Mouse (Mus musculus): Measurements from ENCODE around the gene Cct6b.

Cct6b gene

DNA sequence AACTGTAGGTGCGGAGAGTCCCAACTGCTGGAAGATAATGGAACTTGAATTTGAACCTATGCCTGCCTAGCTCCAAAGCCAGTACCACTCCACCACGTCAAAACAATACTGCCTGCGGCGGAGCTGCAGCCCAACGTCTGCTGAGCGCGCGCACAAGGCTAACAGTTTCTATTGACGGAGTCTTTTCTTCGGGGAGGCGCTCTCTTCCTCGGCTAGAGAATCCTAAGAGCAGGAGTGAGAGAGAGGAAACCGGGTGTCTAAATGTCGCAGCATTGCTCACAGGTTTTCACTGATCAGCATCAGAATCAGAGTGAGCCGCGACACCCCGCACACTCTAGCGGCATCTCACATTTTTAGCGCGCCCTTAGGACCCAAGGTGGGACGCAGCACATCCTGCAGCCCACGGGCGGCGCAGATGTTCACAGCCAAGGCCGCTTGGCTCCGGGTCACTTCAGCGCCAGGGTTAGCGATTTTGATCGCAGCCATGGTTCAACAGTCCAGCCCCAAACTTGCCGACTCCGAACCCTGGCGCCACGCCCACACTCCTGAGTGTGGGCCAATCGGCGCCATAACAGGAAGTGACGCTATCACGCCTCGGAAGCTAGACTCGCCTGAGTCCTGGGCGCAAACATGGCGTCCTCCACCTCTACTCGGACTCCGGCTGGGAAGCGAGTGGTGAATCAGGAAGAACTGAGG, at the start of gene Cct6b, which contains the start of gene Zfp830:
Gene Cct6b (minus strand): TSS at position 580 of the 696 bp plus-strand sequence.
Gene Zfp830 (plus strand): TSS at position 604 of the 696 bp plus-strand sequence.
- DNase-seq = peak; percentile 96 to 97

DNA sequence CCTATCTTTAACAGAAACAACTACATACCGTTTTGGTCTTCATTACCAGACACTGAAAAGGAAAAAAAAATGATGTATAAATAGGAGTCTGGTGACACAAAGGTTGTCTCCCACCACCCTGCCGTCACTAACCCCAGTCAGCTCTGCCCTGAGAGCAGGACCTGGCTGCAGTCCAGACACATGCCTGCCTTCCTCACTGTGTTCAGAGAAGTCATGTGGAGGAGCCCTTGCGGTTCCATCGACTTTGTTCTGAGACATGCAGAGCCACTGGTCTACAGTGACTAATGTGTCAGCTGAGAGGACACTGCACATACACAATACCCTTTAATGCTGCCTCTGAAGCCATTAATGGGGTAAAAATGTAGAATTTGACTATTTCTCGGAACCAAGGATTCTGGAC, 44.4 kb upstream of the Cct6b start:
- DNase-seq = peak; percentile 30 to 42

DNA sequence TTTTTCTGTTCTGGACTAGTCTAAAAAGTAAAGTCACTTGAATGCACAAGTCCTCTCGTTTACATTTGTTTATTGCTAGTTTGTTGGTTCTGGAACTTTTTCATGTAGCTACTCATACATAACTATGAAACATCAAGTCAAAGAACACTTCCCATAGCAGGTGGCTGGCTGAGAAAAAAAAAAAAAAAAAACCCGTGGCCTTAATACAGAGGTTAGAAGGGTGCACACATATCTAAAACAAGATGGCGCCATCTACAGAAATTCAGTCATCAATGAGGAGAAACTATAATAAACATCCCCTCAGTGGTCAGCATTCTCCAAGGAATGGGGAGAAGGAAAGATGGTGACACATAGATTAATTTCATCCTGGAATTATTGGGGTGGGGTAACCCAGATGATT, 43.2 kb upstream of the Cct6b start:
- no peak for DNase-seq

DNA sequence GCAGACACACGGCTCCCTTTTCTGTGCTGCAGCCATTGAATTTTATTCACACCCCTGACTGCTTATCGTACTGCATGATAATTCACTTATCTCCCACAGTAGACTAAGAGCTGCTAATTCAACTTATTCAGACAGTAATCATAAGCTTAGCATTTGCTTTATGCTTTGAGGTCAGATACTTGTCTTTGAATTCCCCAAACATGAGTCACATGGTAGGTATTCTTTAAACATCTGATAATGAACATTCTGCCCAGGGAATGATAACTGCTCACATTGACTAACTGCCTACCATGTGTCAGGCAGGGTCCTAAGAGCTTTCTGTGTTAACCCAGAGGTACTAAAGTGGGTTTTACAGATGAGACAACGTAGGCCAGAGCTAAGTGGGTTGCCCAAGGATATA, 42.5 kb upstream of the Cct6b start:
- DNase-seq = no peak

DNA sequence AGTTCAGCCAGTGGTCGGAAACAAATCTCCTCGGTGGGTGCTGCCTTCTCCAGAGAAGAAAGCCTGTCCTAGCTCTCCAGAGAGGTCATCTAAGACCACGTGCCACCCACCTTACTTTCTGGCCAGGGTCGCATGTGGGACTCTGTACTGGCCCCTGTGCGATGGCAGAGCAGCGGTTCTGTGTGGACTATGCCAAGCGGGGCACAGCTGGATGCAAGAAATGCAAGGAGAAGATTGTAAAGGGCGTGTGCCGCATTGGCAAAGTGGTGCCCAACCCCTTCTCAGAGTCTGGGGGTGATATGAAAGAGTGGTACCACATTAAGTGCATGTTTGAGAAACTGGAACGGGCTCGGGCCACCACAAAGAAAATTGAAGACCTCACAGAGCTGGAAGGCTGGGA, 19.3 kb upstream of the Cct6b start:
- no peak for DNase-seq

DNA sequence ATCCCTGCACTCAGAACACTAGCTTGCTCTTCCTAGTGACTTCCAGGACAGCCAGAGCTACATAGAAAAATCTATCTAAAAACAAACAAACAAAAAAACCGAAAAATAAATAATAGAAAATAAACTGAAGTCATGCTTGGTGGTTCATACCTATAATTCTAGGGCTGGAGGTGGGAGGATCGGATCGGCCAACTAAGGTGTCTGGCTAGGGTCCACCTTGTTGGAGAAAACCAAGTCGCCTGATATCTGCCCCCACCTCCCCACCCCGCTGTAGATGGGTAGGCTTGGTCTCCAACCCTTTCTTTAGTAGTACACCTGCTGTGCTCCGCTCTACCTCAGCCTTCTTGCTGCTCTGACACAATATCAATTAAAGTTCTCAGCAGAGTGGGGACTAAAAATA, 18.1 kb upstream of the Cct6b start:
- peak in 1 of 2 experiments; percentile 18 for DNase-seq

DNA sequence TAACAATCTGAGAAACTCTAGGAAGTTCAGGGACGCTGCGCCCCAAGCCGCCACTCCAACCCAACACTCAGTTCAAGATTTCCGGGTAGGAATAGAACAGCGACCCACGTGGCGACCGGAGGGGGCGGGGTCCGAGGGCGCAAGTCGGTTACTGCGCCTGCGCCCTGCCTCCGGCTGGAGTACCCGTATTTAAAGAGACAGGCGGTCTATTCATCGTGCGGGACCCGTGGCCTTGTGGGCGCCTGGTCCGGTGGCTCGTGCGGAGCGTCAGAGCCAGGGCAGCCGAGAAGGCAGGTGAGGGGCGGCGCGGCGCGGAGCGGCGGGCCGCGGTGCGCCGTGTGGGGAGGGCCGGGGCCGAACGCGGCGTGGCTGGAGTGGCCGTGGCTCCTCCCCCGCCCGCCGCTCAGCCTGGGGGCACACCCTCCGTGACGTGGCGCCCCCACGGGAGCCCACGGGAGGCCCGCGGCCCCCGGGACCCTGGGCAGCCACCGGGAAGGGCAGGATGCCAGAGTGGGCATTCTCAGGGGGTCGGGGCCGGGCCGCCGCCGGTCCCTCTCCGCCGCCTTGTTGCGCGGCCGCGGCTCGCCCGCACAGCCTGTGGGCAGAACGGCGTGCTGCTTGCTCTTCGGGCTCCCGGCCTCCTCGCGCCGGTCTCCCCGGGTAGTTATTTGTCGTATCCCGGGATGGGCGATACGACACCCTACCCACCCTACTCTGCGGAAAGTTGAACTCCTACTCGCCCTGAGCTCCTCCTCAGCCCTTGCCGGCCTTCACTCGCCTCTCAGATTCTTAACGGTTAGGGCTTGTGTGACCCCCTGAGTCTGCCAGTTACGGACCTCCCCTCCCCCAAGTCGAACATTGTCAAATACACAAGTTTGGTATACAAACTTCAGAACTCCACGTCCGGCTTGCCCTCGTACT, 17.1 kb upstream of the Cct6b start, which contains the start of gene Lig3:
Gene Lig3 (plus strand): TSS at position 126 of the 921 bp plus-strand sequence.
- peak; percentile 97 to 98 for DNase-seq

DNA sequence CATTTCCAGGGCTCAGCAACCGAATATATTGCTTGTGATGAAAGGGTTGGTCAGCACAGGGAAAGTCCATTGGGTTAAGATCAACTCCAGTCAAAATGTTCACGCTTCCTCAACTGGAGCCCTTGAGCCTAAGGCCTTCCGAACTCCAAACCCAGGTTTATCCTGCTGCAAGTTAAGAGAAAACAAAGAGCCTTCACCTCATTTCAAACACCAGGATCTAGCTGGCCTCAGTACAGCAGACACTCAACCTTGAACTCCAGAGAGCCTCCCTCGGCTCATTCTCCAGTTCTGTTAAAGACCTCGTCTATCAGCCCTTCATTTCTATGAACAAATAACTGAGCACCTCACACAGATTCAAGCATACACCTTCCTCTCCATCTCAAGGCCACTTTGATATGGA, 16.0 kb upstream of the Cct6b start:
- DNase-seq = no peak

DNA sequence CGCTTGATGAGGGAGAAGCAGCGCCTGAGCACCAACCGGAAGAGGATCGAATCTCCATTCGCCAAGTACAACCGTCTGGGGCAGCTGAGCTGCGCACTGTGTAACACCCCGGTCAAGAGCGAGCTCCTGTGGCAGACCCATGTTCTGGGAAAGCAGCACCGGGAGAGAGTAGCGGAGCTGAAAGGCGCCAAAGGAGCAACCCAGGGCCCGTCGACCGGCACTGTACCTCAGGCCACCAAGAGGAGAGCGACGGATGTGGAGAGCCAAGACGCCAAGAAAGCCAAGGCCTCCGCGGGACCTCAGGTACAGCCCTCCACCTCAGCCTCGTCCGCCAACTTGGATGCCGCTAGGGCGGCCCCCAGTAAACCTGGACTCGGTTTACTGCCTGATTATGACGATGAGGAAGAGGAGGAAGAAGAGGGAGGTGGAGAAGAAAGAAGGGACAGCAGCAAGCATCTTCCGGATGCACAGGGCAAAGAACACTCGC, 360 bp upstream of the Cct6b start:
- no peak for DNase-seq

DNA sequence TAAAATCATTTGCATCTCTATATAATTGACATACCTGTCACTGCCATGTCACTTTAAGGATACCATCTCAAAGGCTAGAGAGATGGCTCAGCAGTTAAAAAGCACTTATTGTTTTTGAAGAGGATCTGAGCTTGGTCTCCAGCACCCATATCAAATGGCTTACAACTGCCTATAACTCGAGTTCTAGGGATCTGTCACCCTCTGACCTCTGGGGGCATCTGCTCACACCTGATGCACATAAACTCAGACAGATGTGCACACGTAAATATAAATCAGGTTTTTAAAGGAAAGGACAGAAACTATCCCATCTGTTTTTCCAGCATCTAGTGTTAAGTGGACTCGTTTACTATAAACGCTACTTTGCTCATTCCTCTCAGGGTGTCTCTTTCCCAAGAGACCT, 860 bp downstream of the Cct6b start:
- no peak for DNase-seq

DNA sequence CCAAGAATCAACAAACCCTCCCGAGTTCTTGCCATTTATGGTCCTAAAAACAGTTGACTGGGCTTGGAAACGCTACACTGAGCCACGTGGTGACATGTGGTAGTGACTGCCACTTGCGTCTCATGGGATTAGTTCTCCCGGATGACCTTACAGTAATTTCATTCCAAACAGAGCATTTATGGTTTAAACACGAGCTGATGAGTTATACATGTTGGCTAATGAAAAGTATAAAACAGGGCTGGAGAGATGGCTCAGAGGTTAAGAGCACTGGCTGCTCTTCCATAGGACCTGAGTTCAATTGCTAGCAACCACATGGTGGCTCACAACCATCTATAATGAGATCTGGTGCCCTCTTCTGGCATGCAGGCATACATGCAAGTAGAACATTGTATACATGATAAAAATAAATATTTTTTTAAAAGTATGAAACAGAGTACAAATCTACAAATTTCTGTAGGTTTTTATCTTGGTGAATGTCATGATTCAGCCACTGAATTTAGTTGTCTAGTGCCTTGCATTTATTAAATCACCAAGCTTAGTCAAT, 1.8 kb downstream of the Cct6b start:
- no peak for DNase-seq

DNA sequence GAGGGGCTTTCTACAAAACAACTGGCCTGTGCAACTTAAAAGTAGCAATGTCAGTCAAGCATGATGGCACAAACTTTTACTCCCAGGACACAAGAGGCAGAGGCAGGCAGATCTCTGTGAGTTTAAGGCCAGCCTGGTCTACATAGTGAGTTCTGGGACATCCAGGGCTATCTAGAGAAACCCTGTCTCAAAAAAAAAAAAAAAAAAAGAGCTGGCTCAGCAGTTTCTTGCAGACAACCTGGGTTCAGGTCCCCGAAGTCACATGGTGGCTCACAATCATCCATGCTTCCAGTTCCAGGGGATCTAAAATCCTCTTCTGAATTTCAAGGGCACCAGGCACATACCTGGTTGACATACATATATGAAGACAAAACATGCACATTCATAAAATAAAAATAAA, 8.2 kb downstream of the Cct6b start:
- no peak for DNase-seq

DNA sequence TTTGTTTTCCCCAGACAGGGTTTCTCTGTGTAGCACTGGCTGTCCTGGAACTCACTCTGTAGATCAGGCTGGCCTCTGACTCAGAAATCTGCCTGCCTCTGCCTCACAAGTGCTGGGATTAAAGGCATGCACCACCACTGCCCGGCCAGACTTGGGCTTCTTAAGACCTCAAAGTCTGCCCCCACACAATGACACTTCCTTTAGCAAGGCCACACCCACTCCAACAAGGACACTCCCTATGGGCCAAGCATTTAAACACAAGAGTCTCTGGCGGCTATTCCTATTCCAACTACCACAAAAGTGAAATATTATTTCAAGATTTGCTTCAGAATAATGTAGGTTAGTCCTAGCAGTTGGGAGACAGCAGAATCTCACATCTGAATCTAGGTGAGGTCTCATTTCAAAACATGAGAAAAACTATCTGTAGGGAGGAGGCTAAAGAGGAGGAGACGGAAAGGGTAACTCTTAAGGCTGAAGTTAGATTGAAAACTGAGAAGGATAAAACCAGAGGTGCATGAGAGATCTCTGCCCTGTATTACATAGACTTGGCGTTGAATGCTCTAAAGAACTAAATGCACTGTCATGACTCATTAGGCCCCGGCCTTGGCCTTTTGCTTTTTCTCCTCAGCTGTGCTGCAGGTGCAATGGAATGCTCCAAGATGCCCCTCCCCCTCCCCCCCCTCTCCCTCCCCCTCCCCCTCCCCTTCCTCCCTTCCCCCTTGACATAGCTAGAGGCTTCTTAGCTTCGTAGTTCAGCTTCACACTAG, 11.6 kb downstream of the Cct6b start:
- DNase-seq = no peak

DNA sequence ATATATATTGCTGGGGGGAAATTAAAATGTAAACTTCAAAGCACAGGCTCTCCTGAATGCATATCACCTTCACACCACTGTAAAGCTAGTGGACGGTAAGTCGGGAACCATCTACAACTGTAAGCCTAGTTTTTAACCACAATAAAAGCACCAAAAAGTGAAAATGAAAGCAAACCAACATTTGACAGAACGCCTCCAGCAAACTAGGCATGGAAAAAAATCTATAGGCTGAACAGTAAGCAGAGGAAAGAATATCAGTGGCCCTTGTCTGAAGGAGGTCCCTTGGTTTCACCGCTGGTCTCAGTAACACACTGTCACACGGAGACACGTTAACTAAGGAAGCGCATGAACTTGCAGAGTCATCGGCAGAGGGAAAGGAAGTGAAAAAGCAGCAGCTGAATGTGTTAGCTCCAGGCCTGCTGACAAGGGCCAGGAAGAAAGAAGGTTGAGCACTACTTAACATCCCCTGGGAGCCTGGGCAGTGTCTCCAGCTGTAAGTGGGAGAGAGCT, 17.2 kb downstream of the Cct6b start:
- no peak for DNase-seq

DNA sequence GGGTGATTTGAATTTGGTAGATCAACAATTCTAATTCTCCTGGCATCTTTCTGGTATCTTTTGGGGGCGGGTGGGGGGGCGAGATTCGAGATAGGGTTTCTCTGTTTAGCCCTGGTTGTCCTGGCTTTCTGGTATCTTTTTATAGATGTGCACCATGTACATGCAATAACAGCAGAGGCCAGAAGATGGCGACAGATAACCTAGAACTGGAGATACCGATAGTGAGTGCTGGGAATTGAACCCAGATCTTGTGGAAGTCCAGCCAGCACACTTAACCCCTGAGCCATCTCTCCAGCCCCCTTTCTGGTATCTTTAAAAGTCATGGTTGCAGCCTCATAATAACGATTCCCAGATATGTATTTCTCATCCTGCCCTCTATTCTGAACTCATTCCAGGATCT, 18.0 kb downstream of the Cct6b start:
- peak; percentile 42 to 51 for DNase-seq

DNA sequence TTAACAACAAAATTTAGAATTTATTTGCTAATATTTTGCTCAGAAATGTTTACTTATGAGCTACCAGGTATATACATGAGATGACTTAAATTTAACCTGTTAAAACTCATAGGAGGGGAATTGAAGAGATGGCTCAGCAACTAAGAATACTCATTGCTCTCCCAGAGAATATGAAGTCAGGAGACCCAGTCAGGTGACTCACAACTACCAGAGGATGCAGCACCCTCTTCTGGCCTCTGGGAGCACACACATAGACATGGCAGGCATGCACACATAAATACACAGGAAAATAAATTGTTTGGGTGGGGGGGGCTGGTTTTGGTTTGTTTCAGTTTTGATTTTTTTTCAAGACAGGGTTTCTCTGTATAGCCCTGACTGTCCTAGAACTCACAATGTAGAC, 25.1 kb downstream of the Cct6b start:
- DNase-seq = no peak

DNA sequence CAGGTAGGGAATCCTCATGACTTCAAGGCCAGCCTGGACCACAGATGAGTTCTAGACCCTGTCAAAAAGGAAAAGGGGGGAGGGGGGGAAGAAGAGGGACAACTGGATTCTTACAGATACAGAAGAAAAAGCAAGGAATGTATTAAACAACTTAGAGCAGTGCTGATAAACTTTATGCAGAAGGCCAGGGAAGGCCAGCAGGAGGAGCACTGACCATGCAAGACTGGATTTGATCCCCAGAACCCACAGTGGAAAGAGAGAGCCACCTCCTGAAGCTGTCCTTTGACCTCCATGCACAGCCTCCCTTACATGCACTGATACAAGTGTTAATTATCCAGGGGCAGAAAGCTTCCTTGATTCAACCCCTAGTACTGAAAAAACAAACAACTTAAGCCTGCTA, 29.9 kb downstream of the Cct6b start:
- DNase-seq = no peak

DNA sequence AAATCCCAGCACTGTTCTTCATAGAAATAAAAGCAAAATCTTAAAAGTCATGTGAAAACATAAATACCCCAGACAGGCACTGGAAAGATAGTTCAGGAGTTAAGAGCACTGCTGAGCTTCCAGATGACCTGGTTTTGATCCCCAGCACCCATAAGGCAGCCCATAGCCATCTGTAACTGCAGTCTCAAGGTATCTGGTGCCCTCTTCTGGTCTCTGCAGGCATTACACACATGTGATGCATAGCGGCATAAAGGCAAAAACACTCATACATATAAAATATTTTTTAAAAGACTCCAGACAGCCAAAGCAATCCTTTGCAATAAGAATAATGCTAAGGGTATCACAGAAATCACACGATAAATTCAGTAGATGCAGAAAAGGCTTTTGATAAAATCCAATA, 37.3 kb downstream of the Cct6b start:
- peak in 1 of 2 experiments; percentile 17 for DNase-seq

DNA sequence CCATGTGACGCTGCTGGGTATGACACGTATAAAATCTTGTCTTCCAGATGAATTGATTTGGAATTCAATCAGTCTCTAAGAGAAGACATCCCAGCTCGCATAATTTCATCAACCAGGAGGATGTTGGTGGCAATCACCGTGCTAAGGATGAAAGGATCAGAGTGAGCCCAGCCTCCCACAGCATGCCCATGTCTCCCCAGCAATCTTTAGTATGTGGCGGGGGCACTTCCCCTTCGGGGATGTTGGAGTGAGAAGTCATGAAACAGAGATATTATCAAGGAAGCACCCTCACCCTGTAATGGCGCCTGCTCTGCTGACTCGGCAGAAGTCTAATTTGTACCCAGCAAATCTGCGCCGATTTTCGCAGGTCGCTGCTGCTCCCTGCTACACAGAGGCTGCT, 44.8 kb downstream of the Cct6b start:
- no peak for DNase-seq

DNA sequence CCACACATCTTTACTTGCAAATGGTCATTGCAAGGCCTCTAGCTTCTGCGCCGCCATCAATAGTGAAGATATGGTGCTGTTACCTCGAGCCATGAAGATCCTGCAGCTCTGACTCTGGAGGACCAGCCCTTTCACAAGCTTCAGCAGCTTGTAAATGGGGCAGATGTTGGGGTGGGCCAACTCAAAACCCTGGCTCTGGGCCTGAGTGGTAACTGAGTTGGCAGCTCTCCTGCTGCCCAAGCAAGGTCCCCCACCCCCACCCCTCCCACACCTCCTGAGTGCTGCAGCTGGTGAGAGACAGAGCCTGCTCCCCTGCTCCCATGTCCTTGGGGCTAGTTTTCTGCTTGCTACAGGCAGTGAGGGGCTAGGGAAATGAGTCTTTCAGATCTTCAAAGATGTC, 51.4 kb downstream of the Cct6b start:
- peak; percentile 59 to 72 for DNase-seq

DNA sequence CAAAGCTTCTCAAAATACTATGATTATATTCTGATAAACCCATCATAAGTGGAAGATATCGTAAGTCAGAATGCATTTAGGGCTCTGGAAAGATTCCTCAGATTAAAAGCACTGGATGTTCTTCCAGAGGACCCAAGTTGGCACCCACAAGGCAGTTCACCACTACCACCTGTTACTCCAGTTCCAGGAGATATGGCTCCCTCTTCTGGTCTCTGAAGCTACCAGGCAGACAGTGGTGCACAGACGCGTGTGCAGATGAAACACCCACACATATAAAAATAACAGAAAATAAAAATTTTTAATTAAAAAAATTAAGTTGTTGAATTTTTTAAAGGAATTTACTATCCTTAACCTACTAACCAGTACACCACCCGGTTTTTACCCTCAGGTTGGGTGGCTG, 55.2 kb downstream of the Cct6b start:
- peak in 1 of 2 experiments; percentile 20 for DNase-seq

DNA sequence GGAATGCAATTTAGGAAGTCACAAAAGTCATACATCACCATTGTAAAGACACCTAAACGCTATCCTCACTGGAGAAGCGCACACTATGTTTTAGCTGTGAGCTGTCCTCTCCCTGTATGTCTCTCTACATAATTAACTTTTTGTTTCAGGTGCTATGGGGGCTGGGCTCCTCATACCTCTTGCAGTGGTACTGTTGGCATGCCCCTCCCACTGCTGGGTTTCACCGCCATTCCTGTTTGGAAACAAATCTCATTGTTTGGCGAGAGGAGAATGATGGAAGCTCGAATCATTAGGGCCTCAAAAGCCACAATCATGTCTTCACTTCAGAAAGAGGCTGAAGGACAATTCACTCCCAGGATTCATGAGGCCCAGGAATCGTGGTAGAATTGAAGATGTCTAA, 59.0 kb downstream of the Cct6b start:
- no peak for DNase-seq

Measured in cerebellum, postnatal 10 days (tissue).